Mouse (Mus musculus): ENCODE results near the gene Prss8.

GRCm38 (mm10) chr7:127912938-127913337, 17.0 kb downstream of the Prss8 start:
- TF ChIP-seq GATA1 (IDR thresholded peaks at IDR 0.05; ENCODE audit: borderline replicate concordance, low read length) = no peak
- TF ChIP-seq FLI1 (IDR thresholded peaks at IDR 0.05; ENCODE audit: low read length) = no peak

Data from megakaryocyte, embryonic 14.5 days (primary cell).